Mouse (Mus musculus): ENCODE results near the gene Pdcd6.
A peak's percentile ranks its signal among the peaks of the same experiment; 100 is the strongest.

Pdcd6 gene

DNA sequence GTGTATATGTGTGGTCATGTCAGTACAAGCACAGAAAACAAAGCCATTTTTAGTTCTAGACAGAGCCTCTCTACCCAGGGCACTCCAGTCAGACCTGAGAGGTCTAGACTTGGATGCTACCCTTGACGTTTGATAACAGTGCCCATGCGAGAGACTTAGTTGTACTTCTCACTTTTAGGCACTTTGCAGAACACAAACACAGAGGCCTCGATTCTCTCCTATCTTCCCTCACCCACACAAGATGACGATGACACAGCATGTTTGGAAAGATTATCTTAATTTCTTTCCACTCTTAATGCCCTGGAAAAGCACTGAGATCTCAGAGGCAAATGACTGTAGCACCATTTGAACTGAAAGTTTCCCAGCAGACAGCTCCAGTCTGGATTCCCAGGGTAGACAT lies 41.7 kb downstream of the Pdcd6 start:
- DNase-seq: no peak

GRCm38 (mm10) chr13:74260231-74260992 lies 57.0 kb downstream of the Pdcd6 start:
- DNase-seq: peak in 1 of 2 experiments; percentile 15

DNA sequence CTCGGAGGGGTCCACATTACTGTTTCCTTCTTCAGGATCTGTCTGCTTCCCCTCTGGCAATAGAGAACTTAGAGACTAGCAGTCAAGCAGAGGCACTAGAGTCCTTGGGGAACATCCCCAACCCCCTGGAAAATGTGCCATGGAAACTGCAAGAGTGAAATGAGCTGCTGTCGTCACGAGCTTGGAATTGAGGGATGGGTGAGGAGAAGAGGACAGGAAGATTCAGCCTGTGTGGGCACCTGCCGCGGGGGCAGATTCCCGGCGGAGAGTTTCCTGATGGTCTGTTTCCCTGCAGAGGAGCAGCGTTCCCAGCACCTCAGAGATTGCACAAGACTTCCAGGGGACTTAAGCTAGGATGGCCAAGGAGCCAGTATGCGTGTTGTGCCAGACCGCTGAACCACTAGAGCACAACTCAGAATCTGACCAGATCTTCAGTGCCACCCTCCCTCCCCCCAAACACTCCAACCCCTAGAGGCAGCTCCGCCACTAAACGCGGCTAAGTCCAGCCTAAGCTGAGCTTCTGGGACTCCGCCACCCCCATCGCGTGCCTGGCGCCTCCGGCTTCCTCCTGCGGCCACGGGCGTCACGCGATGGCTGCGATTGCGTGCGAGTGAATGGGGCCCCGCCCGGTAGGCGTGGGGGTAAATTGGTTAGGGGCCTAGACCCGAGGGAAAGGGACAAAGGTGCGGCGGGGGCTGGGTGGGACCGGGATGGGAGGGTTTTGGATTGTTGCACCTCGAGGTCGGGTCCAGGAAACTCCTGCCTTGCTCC lies 57.7 kb downstream of the Pdcd6 start:
- DNase-seq: peak in 1 of 2 experiments; percentile 22

Measured in kidney, adult 8-10 months (tissue).